Mouse (Mus musculus): Measurements from ENCODE around the gene Unc5b. TPM values are rescaled to one million over a fixed set of nuclear protein-coding genes. Genes with fewer than 3 reads are reported as not detected.

Unc5b gene
- polyA plus RNA-seq, 1 experiment from 2014 or later = 7.3 TPM

DNA sequence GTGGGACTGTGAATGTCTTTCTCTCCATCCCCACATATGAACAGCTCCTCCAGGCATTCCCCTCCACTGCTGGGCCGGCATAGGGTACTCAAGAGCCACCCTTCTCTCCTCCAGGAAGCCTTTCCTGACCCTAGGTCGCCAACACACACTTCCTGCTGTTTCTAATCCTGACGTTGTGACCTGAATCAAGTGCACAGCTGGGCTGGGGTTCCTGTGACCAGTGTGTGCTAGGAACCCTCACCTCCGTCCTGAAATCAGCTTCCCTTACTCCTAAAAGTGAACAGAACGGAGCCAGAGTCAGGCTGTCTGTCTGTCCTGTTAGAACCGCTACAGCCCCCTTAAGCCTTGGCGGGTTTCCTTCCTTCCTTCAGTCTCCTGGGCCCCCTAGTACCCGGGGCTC lies 7.6 kb downstream of the Unc5b start:
- H3K9ac ChIP-seq (ENCODE audit: low read length) = no peak overlapping the region
- H3K4me2 ChIP-seq (ENCODE audit: low read depth, low read length) = no peak overlapping the region
- no peak overlapping the region for H3K4me3 ChIP-seq (ENCODE audit: low read length)
- 49% methylated on average over 8 of the region's 8 CpGs for WGBS
- no peak for ATAC-seq (ENCODE audit: low read depth)
- no peaks in the 10 kb centered on the region for H3K36me3 ChIP-seq (ENCODE audit: control insufficient read depth, insufficient read depth, low read length)
- H3K27ac ChIP-seq (ENCODE audit: low read length) = no peak overlapping the region
- H3K9me3 ChIP-seq (ENCODE audit: control insufficient read depth, low read length) = no peaks in the 10 kb centered on the region
- no peaks in the 10 kb centered on the region for H3K27me3 ChIP-seq (ENCODE audit: control insufficient read depth, insufficient read depth, low read depth, low read length)
- H3K4me1 ChIP-seq (replicated peaks; ENCODE audit: control insufficient read depth, insufficient read depth, low read length) = peaks cover 45% of the 10 kb centered on the region

GRCm38 (mm10) chr10:60822641-60823425 lies 8.5 kb downstream of the Unc5b start:
- 80% methylated on average over 17 of the region's 17 CpGs for WGBS
- no peaks in the 10 kb centered on the region for H3K9me3 ChIP-seq (ENCODE audit: control insufficient read depth, low read length)
- ATAC-seq (ENCODE audit: low read depth) = no peak
- H3K36me3 ChIP-seq (ENCODE audit: control insufficient read depth, insufficient read depth, low read length) = no peaks in the 10 kb centered on the region
- H3K4me1 ChIP-seq (replicated peaks; ENCODE audit: control insufficient read depth, insufficient read depth, low read length) = peaks cover 39% of the 10 kb centered on the region
- H3K4me2 ChIP-seq (ENCODE audit: low read depth, low read length) = no peak overlapping the region
- no peak overlapping the region for H3K9ac ChIP-seq (ENCODE audit: low read length)
- H3K27me3 ChIP-seq (ENCODE audit: control insufficient read depth, insufficient read depth, low read depth, low read length) = no peaks in the 10 kb centered on the region
- no peak overlapping the region for H3K4me3 ChIP-seq (ENCODE audit: low read length)
- H3K27ac ChIP-seq (ENCODE audit: low read length) = no peak overlapping the region

DNA sequence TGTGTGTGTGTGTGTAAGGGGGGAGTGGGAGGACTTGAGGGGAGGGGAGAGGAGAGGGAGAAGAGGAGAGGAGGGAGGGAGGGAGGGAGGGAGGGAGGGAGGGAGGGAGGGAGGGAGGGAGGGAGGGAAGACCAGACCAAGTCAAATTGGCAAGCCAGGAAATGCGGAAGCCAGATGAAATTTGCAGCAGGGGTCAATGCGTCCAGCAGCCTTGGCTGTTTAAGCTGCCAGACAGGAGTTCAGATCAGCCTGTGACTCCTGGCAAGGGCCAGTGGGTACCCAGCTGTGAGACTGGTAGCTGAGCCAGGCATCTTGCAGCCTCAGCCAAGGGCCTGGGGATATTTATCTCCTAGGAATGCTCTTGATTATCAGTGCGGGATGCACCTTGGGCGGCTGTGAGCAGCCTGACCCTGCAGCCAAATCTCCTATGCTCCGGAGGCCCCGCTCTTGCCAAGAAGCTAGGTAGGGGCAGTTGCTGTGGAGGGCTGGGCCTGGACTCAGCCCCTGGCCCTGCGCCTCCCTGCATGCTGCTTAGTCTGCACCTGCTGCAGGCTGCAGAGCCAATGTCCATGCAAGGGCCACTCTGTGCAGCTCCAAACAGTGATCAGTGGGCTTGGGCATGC lies 9.5 kb downstream of the Unc5b start:
- no peak for ATAC-seq (ENCODE audit: low read depth)
- H3K4me1 ChIP-seq (replicated peaks; ENCODE audit: control insufficient read depth, insufficient read depth, low read length) = peaks cover 41% of the 10 kb centered on the region

GRCm38 (mm10) chr10:60821311-60821710 lies 10.1 kb downstream of the Unc5b start:
- Histone ChIP-seq H3K4me2 (ENCODE audit: low read depth, low read length) (no peak overlapping the region), H3K9ac (ENCODE audit: low read length) (no peak overlapping the region), H3K27ac (ENCODE audit: low read length) (no peak overlapping the region), H3K9me3 (ENCODE audit: control insufficient read depth, low read length) (no peaks in the 10 kb centered on the region), H3K4me1 (replicated peaks; ENCODE audit: control insufficient read depth, insufficient read depth, low read length) (peaks cover 41% of the 10 kb centered on the region), H3K27me3 (ENCODE audit: control insufficient read depth, insufficient read depth, low read depth, low read length) (no peaks in the 10 kb centered on the region), H3K36me3 (ENCODE audit: control insufficient read depth, insufficient read depth, low read length) (no peaks in the 10 kb centered on the region), H3K4me3 (ENCODE audit: low read length) (no peak overlapping the region)
- no peak for ATAC-seq (ENCODE audit: low read depth)

More for the DNA sequence above, 9.5 kb downstream of the Unc5b start:
- no peak overlapping the region for H3K27ac ChIP-seq (ENCODE audit: low read length)
- WGBS = 58% methylated on average over 7 of the region's 7 CpGs
- no peak overlapping the region for H3K4me3 ChIP-seq (ENCODE audit: low read length)
- H3K9ac ChIP-seq (ENCODE audit: low read length) = no peak overlapping the region
- no peaks in the 10 kb centered on the region for H3K9me3 ChIP-seq (ENCODE audit: control insufficient read depth, low read length)
- no peak overlapping the region for H3K4me2 ChIP-seq (ENCODE audit: low read depth, low read length)
- no peaks in the 10 kb centered on the region for H3K27me3 ChIP-seq (ENCODE audit: control insufficient read depth, insufficient read depth, low read depth, low read length)
- H3K36me3 ChIP-seq (ENCODE audit: control insufficient read depth, insufficient read depth, low read length) = no peaks in the 10 kb centered on the region

GRCm38 (mm10) chr10:60820552-60820951 lies 10.8 kb downstream of the Unc5b start:
- no peak overlapping the region for H3K27ac ChIP-seq (ENCODE audit: low read length)
- H3K36me3 ChIP-seq (ENCODE audit: control insufficient read depth, insufficient read depth, low read length) = no peaks in the 10 kb centered on the region
- no peak overlapping the region for H3K9ac ChIP-seq (ENCODE audit: low read length)
- H3K27me3 ChIP-seq (ENCODE audit: control insufficient read depth, insufficient read depth, low read depth, low read length) = no peaks in the 10 kb centered on the region
- WGBS = 88% methylated on average over 11 of the region's 11 CpGs
- no peak for ATAC-seq (ENCODE audit: low read depth)
- H3K4me2 ChIP-seq (ENCODE audit: low read depth, low read length) = no peak overlapping the region
- no peak overlapping the region for H3K4me3 ChIP-seq (ENCODE audit: low read length)
- no peaks in the 10 kb centered on the region for H3K9me3 ChIP-seq (ENCODE audit: control insufficient read depth, low read length)
- peaks cover 47% of the 10 kb centered on the region for H3K4me1 ChIP-seq (replicated peaks; ENCODE audit: control insufficient read depth, insufficient read depth, low read length)

DNA sequence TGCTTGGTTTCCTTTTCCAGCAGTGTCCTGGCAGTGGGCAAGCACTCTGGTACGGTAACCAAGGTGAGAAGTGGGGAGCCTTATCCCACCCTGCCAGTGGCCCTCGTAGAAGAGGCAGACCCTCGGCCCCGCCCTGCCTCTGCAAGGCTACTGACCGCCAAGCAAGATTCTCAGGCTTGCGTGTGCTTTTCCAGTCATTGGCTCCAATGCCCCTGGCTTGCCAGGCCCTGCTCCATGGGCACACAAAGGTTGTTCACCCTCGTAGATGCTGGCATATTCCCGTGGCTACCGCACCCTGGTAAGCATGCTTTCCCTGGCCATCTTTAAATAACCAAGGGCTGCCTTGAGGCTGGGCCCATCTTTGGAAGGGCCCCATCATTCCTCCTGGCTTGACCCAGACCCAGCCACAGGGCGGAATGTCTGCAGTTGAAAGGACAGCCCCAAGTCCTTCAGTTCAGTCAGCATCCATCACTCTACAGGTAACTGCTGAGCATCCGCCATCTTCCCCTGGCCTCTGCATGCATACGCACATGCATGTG lies 11.7 kb downstream of the Unc5b start:
- Histone ChIP-seq H3K9ac (ENCODE audit: low read length) (no peak overlapping the region), H3K27ac (ENCODE audit: low read length) (0 out of 2 replicates have a peak overlapping the region, but pooled peaks have one; percentile 2), H3K4me3 (ENCODE audit: low read length) (no peak overlapping the region), H3K4me1 (replicated peaks; ENCODE audit: control insufficient read depth, insufficient read depth, low read length) (peaks cover 55% of the 10 kb centered on the region), H3K9me3 (ENCODE audit: control insufficient read depth, low read length) (no peaks in the 10 kb centered on the region), H3K4me2 (ENCODE audit: low read depth, low read length) (no peak overlapping the region), H3K36me3 (ENCODE audit: control insufficient read depth, insufficient read depth, low read length) (no peaks in the 10 kb centered on the region), H3K27me3 (ENCODE audit: control insufficient read depth, insufficient read depth, low read depth, low read length) (no peaks in the 10 kb centered on the region)
- WGBS = 80% methylated on average over 12 of the region's 12 CpGs
- no peak for ATAC-seq (ENCODE audit: low read depth)

DNA sequence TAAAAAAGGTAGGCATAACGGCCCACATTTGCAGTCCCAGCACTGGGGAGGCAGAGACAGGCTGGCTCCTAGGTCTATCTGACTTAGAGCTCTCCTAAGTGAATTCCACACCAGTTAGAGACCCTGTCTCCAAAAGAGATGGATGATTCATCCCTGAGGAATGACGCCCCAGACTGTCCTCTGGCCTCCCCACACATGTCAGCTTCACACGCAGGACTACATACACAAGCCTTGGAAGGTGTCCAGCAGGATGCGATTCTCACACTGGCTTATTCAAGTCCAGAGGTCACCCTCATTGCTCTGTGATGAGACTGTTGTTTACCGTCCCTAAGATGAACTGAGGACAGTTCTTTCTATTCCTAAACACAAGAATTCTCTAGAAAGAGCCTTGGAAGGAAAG lies 12.2 kb downstream of the Unc5b start:
- WGBS = 36% methylated on average over 5 of the region's 5 CpGs
- Histone ChIP-seq H3K4me2 (ENCODE audit: low read depth, low read length) (no peak overlapping the region), H3K27ac (ENCODE audit: low read length) (no peak overlapping the region), H3K27me3 (ENCODE audit: control insufficient read depth, insufficient read depth, low read depth, low read length) (no peaks in the 10 kb centered on the region), H3K4me1 (replicated peaks; ENCODE audit: control insufficient read depth, insufficient read depth, low read length) (peaks cover 60% of the 10 kb centered on the region), H3K4me3 (ENCODE audit: low read length) (no peak overlapping the region), H3K36me3 (ENCODE audit: control insufficient read depth, insufficient read depth, low read length) (no peaks in the 10 kb centered on the region), H3K9ac (ENCODE audit: low read length) (no peak overlapping the region), H3K9me3 (ENCODE audit: control insufficient read depth, low read length) (no peaks in the 10 kb centered on the region)
- no peak for ATAC-seq (ENCODE audit: low read depth)

DNA sequence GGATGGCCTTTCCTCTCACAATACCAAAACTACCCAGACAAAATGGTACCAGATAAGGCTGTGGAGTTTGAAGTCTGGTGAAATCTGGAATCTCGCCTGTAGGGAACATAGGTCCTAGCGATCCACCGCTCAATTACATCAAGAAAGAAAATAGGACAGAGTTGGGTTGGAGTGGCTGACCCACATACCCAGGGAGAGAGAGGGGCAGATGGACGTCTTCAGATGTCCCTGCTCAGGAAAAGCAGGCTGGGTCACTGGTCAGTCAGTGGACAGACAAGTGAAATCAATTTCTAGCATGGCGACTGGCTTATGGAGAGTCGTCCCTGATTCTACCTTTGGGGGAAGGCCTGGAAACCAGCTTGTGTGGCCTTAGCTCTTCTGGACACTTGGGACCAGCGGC lies 12.7 kb downstream of the Unc5b start:
- no peak overlapping the region for H3K4me3 ChIP-seq (ENCODE audit: low read length)
- no peaks in the 10 kb centered on the region for H3K9me3 ChIP-seq (ENCODE audit: control insufficient read depth, low read length)
- H3K4me2 ChIP-seq (ENCODE audit: low read depth, low read length) = no peak overlapping the region
- no peak for ATAC-seq (ENCODE audit: low read depth)
- H3K27me3 ChIP-seq (ENCODE audit: control insufficient read depth, insufficient read depth, low read depth, low read length) = no peaks in the 10 kb centered on the region
- H3K4me1 ChIP-seq (replicated peaks; ENCODE audit: control insufficient read depth, insufficient read depth, low read length) = peaks cover 62% of the 10 kb centered on the region
- no peak overlapping the region for H3K9ac ChIP-seq (ENCODE audit: low read length)
- no peaks in the 10 kb centered on the region for H3K36me3 ChIP-seq (ENCODE audit: control insufficient read depth, insufficient read depth, low read length)
- H3K27ac ChIP-seq (ENCODE audit: low read length) = no peak overlapping the region
- 89% methylated on average over 7 of the region's 7 CpGs for WGBS

- H3K27ac ChIP-seq (ENCODE audit: low read length) = no peak overlapping the region
- no peaks in the 10 kb centered on the region for H3K9me3 ChIP-seq (ENCODE audit: control insufficient read depth, low read length)
- no peak overlapping the region for H3K4me3 ChIP-seq (ENCODE audit: low read length)
- no peaks in the 10 kb centered on the region for H3K36me3 ChIP-seq (ENCODE audit: control insufficient read depth, insufficient read depth, low read length)
- no peak overlapping the region; the same call in 1 of the 2 replicates for H3K9ac ChIP-seq (ENCODE audit: low read length)
- 84% methylated on average over 6 of the region's 6 CpGs for WGBS
- no peak overlapping the region for H3K4me2 ChIP-seq (ENCODE audit: low read depth, low read length)
- peaks cover 70% of the 10 kb centered on the region for H3K4me1 ChIP-seq (replicated peaks; ENCODE audit: control insufficient read depth, insufficient read depth, low read length)
- ATAC-seq (ENCODE audit: low read depth) = no peak
- H3K27me3 ChIP-seq (ENCODE audit: control insufficient read depth, insufficient read depth, low read depth, low read length) = no peaks in the 10 kb centered on the region
Observed at GRCm38 (mm10) chr10:60817868-60818267, 13.5 kb downstream of the Unc5b start.
